Mouse (Mus musculus) stomach, embryonic 15.5 days (tissue): ENCODE data around the gene Trmt6. TPM values are rescaled to one million over a fixed set of nuclear protein-coding genes. Genes with fewer than 3 reads are reported as not detected.

Experiments used
- ATAC-seq: fragments of 200-750 bp; cut with Nextera tagmentation; 2 replicates; pipeline ENCODE4 v1.8.0; 2017; ENCODE audit warnings: low read depth, moderate number of reproducible peaks, moderate TSS enrichment; ENCODE audit not compliant: insufficient read depth, low FRiP score
- H3K27ac ChIP-seq: fragments of 300-500 bp; sonication (generic); 2 replicates; pipeline ENCODE4 v1.5.1; 2015; ENCODE audit warnings: mild to moderate bottlenecking, inconsistent platforms
- H3K27me3 ChIP-seq: fragments of 300-500 bp; sonication (generic); replicated peaks from 2 replicates; pipeline ENCODE4 v1.6.1; 2015; ENCODE audit warnings: inconsistent platforms
- H3K36me3 ChIP-seq: fragments of 300-500 bp; sonication (generic); 2 replicates; pipeline ENCODE4 v1.6.1; 2015; ENCODE audit warnings: inconsistent platforms
- H3K4me1 ChIP-seq: fragments of 300-500 bp; sonication (generic); 2 replicates; pipeline ENCODE4 v1.6.1; 2015; ENCODE audit warnings: inconsistent platforms
- H3K4me2 ChIP-seq: fragments of 300-500 bp; sonication (generic); 2 replicates; pipeline ENCODE4 v1.6.1; 2015; ENCODE audit warnings: mild to moderate bottlenecking, inconsistent platforms
- H3K4me3 ChIP-seq: fragments of 300-500 bp; sonication (generic); replicated peaks from 2 replicates; pipeline ENCODE4 v1.5.1; 2015; ENCODE audit warnings: inconsistent platforms
- H3K9ac ChIP-seq: fragments of 300-500 bp; sonication (generic); 2 replicates; pipeline ENCODE4 v1.6.1; 2015; ENCODE audit warnings: inconsistent platforms
- H3K9me3 ChIP-seq: fragments of 300-500 bp; sonication (generic); 2 replicates; pipeline ENCODE4 v1.6.1; 2016; ENCODE audit warnings: inconsistent platforms
- WGBS: fragments of 180-500 bp; shearing (Covaris S2); methylation state at CpG from one replicate; pipeline ENCODE4 v1.1.7; 2015; 5-methylcytosine and 5-hydroxymethylcytosine counted together
- polyA plus RNA-seq: library from polyadenylated mRNA; unstranded; fragments of >200 nt; fragmentation: Nextera tagmentation; extraction: Ambion mirVana; gene quantifications from 2 replicates; pipeline ENCODE4 v1.2.1, GENCODE M21; 2015

Trmt6 gene
- polyA plus RNA-seq, 1 experiment from 2014 or later: 27.2 TPM

DNA sequence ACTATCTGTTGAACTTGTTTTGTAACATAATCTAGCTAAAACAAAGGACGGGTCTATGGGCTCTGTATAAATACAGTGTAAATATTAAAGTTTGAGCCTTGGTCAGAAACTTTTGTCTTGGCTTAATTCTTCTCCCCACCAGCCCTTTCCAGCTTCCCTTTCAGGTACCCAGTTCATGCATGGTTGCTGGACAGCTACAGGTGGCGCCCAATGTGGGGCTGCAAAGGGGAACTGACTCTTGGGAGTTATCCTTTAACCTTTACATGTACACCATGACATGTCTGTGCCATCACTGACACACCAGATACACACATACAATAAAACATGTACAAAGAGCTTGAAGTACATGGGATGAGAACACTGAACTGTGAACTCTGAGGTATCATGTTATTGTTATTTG is 12.9 kb downstream of the Trmt6 start:
- no peak overlapping the region for H3K27ac ChIP-seq
- no peaks in the 10 kb centered on the region for H3K27me3 ChIP-seq
- WGBS: 81% methylated on average over 2 of the region's 2 CpGs
- H3K4me1 ChIP-seq: no peaks in the 10 kb centered on the region
- no peaks in the 10 kb centered on the region for H3K9me3 ChIP-seq
- no peak overlapping the region for H3K4me3 ChIP-seq
- no peak for ATAC-seq
- H3K36me3 ChIP-seq: peaks cover 15% of the 10 kb centered on the region
- no peak overlapping the region for H3K4me2 ChIP-seq
- no peak overlapping the region for H3K9ac ChIP-seq

DNA sequence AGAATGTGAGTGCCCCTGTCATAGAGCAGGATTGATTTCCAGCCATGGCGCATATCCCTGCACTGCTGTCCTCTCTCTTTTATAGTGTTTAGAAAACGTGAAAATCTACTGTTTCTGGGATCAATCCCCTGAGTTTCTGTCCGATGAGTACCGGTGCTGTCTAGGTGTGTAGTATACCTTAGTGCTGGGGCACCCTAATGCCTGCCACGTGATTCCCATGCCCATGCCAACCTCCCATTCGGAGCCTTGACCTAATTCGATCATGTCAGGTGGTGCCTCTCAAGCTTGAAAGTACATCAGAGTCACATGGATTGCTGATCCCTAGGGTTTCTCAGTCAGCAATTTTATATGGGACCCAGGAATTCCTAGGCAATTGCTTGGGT is 21.7 kb downstream of the Trmt6 start:
- Histone ChIP-seq H3K4me3 (no peak overlapping the region), H3K9me3 (no peaks in the 10 kb centered on the region), H3K9ac (no peak overlapping the region), H3K4me1 (no peaks in the 10 kb centered on the region), H3K36me3 (no peaks in the 10 kb centered on the region), H3K4me2 (no peak overlapping the region), H3K27ac (no peak overlapping the region), H3K27me3 (no peaks in the 10 kb centered on the region)
- no peak for ATAC-seq
- 85% methylated on average over 7 of the region's 7 CpGs for WGBS

DNA sequence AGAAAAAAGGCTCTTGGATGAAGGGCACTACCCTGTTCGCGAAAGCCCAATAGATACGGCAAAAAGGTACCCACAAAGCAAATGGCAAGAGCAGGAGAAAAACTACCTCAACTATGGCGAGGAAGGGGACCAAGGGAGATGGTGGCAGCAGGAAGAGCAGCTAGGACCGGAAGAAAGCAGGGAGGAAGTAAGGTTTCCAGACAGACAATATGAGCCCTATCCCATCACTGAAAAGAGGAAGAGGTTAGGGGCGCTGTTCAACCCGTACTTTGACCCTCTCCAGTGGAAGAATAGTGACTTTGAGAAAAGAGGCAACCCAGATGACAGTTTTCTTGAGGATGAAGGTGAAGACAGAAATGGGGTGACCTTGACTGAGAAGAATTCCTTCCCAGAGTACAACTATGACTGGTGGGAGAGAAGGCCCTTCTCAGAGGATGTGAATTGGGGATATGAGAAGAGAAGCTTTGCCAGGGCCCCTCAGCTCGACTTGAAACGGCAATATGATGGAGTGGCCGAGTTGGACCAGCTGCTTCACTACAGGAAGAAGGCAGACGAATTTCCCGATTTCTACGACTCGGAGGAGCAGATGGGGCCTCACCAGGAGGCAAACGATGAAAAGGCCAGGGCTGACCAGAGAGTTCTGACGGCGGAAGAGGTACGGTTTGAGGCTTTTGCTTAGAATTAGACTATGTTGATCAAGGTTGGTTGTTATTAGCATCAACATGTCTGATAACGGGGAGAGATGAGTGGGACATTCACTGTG is 22.2 kb downstream of the Trmt6 start:
- Histone ChIP-seq H3K36me3 (no peaks in the 10 kb centered on the region), H3K4me2 (no peak overlapping the region), H3K4me1 (no peaks in the 10 kb centered on the region), H3K9me3 (no peaks in the 10 kb centered on the region), H3K9ac (no peak overlapping the region), H3K27ac (no peak overlapping the region), H3K4me3 (no peak overlapping the region), H3K27me3 (no peaks in the 10 kb centered on the region)
- WGBS: 81% methylated on average over 19 of the region's 19 CpGs
- no peak for ATAC-seq

DNA sequence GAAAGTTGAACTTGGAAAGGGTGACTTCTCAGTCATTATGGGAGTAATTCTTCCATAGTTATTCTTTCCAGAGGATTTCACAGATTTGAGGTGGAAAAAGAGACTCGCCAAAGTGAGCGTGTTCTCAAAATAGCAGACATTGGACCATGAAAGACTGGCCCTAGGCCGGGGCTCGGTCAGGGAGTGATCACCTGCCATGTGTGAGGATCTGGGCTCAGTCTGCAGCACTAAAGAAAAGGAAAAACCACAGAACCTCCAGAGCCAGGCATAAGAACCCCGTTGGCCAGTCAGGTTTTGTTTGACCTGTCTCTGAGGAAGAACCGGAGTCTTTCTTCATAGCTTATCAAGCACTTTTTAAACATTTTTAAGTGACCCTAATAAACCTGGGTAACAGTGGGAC is 31.8 kb downstream of the Trmt6 start:
- H3K4me1 ChIP-seq: peaks cover 4% of the 10 kb centered on the region; the same call in 1 of the 2 replicates
- no peak overlapping the region for H3K4me2 ChIP-seq
- no peak overlapping the region for H3K4me3 ChIP-seq
- H3K36me3 ChIP-seq: no peaks in the 10 kb centered on the region
- WGBS: 71% methylated on average over 6 of the region's 6 CpGs
- H3K9me3 ChIP-seq: no peaks in the 10 kb centered on the region
- no peak for ATAC-seq
- H3K27ac ChIP-seq: no peak overlapping the region
- no peaks in the 10 kb centered on the region for H3K27me3 ChIP-seq
- no peak overlapping the region for H3K9ac ChIP-seq

DNA sequence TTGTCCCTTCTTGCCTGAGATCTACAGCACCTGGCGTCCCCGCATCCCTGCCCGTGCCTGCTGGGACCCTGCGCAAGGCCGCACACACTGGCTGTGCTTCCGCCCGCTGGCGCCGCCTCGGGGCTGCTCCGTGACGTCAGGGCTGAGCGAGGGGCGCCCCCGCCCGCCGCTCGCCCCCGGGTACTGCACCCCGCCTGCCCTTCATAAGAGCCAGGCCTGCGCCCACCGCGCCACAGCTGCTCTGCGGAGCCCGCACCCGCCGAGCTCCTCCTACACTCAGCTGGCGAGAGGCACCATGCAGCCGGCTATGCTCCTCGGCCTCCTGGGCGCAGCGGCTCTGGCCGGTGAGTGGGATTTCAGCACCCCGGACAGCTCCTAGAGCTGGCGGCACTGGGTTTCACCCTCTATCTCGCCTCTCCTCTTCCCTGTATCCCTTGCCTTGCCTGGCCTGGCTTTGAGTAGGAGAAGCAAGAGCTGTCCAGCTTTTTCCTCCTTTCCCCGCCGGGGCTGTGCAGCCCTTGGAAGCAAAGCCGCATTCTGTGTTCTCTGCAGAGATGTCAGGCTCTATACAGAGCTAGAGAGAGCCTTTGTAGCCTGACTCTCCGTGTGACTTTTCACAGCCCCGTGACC is 34.3 kb downstream of the Trmt6 start:
- 2% methylated on average over 40 of the region's 41 CpGs for WGBS
- H3K9ac ChIP-seq: no peak overlapping the region
- peaks cover 4% of the 10 kb centered on the region; the same call in 1 of the 2 replicates for H3K4me1 ChIP-seq
- no peaks in the 10 kb centered on the region for H3K27me3 ChIP-seq
- H3K4me3 ChIP-seq: peak overlapping the region; percentile 35
- ATAC-seq: peak; percentile 97
- no peaks in the 10 kb centered on the region for H3K36me3 ChIP-seq
- H3K4me2 ChIP-seq: peak overlapping the region; percentile 84
- no peak overlapping the region for H3K27ac ChIP-seq
- H3K9me3 ChIP-seq: no peaks in the 10 kb centered on the region

DNA sequence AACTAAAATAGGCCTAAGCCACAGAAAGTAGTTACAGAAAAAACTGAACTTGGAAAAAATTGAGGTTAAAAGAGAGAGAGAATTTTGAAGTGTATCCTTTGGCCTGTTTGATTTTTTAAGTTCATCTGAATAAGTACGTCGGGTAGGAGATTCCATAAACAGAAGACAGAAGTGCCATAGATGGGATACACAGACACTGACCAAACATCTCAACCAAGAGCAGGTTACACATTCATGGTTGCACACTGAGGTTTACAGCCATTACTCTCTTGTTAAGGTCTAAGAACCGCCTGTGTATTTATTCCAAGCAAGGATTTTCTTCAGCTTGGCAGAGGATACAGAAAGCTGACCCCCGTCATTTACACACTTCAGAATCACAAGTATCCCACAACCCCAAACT is 34.9 kb downstream of the Trmt6 start, which contains the start of gene Chgb:
Chgb (plus strand) TSS at position 301 of the 400 bp plus-strand sequence.
- H3K4me2 ChIP-seq: peak within 1 kb of the TSS; percentile 84
- no peaks in the 10 kb centered on the region for H3K36me3 ChIP-seq
- WGBS: 10% methylated on average over 4 of the region's 4 CpGs
- peaks cover 4% of the 10 kb centered on the region; the same call in 1 of the 2 replicates for H3K4me1 ChIP-seq
- H3K27ac ChIP-seq: no peak within 1 kb of the TSS
- no peaks in the 10 kb centered on the region for H3K9me3 ChIP-seq
- no peaks in the 10 kb centered on the region for H3K27me3 ChIP-seq
- no peak for ATAC-seq
- H3K9ac ChIP-seq: no peak within 1 kb of the TSS
- H3K4me3 ChIP-seq: peak within 1 kb of the TSS; percentile 35

GRCm38 (mm10) chr2:132770822-132771221 is 45.0 kb downstream of the Trmt6 start:
- 56% methylated on average over 1 of the region's 1 CpGs for WGBS
- H3K9me3 ChIP-seq: no peaks in the 10 kb centered on the region
- no peaks in the 10 kb centered on the region for H3K4me1 ChIP-seq
- no peaks in the 10 kb centered on the region for H3K27me3 ChIP-seq
- H3K4me2 ChIP-seq: no peak overlapping the region
- H3K36me3 ChIP-seq: no peaks in the 10 kb centered on the region
- H3K27ac ChIP-seq: no peak overlapping the region
- H3K9ac ChIP-seq: no peak overlapping the region
- H3K4me3 ChIP-seq: no peak overlapping the region
- no peak for ATAC-seq

DNA sequence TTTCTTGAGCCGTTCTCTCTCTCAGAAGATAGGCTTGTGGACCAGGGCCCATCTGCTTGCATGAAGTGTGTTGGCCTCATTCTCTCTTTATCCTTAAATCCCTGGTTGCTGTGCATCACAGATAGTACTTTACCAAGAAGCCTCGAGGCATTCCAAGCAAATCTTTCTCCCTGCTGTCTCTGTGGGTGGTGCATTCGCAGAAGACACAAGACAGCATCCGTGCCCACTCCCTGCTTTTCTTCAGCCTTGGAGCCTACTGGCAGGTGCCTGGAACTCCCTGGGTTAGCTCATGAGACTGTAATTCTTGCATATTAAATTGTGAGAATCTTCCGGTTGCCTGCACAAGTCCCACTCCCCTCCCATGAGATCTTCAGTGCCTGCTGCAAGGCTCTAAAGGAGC is 57.9 kb downstream of the Trmt6 start:
- Histone ChIP-seq H3K4me2 (no peak overlapping the region), H3K27me3 (no peaks in the 10 kb centered on the region), H3K4me3 (no peak overlapping the region), H3K27ac (no peak overlapping the region), H3K36me3 (no peaks in the 10 kb centered on the region), H3K4me1 (no peaks in the 10 kb centered on the region), H3K9me3 (no peaks in the 10 kb centered on the region), H3K9ac (no peak overlapping the region)
- no peak for ATAC-seq
- 80% methylated on average over 5 of the region's 5 CpGs for WGBS

Other genes starting within 250 kb of the Trmt6 start
- gene Gpcpd1, start 228.3 kb downstream of the Trmt6 start, polyA plus RNA-seq: 32.7 and 35.8 TPM in 2 replicates
- gene Shld1, start 129.1 kb downstream of the Trmt6 start, polyA plus RNA-seq: 12.1 and 13.6 TPM in 2 replicates
- 22.4 and 28.1 TPM in 2 replicates for gene Chgb, start 34.8 kb downstream of the Trmt6 start, polyA plus RNA-seq
- 10.4 and 12.2 TPM in 2 replicates for gene Mcm8, start 86 bp upstream of the Trmt6 start, polyA plus RNA-seq
- 30.8 and 35.9 TPM in 2 replicates for gene Crls1, start 30.6 kb upstream of the Trmt6 start, polyA plus RNA-seq
- gene Lrrn4, start 64.8 kb upstream of the Trmt6 start, polyA plus RNA-seq: 12.5 and 13.7 TPM in 2 replicates
- gene Fermt1, start 129.9 kb upstream of the Trmt6 start, polyA plus RNA-seq: 46.5 and 55.3 TPM in 2 replicates